Mouse (Mus musculus): ENCODE measurements at regions not wholly inside any gene's neighbourhood (a gene's known extent, or its start where the extent isn't known, plus 50 kb on each side); places are given as distances from the start of the nearest gene placed in this dataset.
A peak's percentile ranks its signal among the peaks of the same experiment; 100 is the strongest.
"Not testable (repeated sequence)": the region's sequence is repeated elsewhere in the genome, so short reads cannot be mapped to it uniquely, and the experiment has no call there.

DNA sequence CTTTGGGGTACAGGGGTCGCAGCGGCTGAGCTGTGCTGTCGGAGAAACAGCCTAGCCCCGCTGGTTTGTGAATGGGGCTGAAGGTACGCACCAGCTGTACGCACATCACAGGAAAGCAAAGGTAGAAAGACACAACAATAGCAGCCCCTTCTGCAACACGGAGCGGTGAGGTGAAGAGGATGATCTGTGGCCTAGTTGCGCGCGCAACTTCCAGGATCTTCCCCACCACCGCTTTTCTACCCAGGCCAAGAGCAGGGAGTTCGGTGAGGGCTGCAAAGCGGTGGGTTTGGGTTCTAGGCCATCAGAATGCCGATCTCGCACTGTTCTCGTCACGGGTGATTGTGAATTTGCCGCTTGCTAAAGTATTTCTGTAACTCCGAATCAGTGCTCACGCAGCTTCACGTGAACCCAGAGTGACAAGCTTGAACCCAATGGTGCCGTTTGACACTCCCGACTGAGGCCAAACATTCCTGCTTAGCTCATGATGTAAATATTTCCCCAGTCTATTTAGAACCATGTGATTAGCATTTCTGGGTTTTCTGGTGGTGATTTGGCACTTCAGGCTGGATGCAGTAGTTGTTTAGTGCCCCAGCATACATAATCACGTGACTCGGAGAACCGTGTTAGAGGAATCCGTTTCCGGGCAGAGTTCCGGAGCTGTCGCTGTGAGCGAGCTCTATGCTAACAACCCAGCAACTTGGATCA is 54.7 kb downstream of the Cryaa start:
- DNase-seq (ENCODE audit: low read depth, low spot score): no peak
- WGBS: 93% methylated on average over 32 of the region's 32 CpGs

DNA sequence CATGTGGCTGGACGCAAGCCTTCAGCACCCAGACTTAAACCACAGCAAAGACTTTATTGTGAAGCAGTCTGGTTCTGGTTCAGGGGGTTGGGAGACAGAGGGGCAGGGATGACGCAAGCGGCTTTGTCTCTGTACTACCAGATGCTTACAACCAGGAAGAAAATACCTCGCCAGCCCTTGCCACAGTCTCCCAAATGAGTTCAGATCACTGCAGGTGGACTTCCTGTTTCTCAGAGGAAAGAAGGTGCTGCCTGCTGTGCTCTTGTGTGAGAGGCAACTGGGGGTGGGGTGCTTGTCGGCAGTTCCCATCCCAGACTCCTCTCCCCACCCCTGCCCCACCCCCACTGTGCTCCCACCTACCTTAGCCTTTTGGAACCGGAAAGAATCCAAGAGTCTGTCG is 56.9 kb downstream of the Cryaa start:
- no peak for DNase-seq (ENCODE audit: low read depth, low spot score)

DNA sequence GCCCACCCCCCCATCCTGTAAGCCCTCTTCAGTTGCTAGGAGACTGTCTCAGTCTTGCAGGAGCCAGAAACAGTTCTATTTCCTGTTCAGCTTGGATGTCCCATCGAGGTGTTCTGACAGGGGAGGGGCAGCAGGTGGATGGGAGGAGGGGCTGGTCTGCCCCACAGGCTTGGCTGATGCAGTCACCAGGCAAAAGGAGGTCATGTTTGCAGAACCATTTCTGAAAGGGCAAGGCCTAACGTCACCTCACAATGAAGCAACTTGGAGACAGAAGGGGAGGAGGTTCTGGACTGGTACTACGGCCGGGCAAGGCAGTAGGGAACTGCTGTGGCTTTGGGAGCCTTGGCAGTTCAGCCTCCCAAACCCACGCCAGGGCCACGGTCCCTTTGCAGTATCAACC is 59.1 kb downstream of the Cryaa start:
- 35% methylated on average over 6 of the region's 6 CpGs for WGBS
- DNase-seq (ENCODE audit: low read depth, low spot score): no peak

More for the DNA sequence above, 56.9 kb downstream of the Cryaa start:
- 65% methylated on average over 7 of the region's 7 CpGs for WGBS

DNA sequence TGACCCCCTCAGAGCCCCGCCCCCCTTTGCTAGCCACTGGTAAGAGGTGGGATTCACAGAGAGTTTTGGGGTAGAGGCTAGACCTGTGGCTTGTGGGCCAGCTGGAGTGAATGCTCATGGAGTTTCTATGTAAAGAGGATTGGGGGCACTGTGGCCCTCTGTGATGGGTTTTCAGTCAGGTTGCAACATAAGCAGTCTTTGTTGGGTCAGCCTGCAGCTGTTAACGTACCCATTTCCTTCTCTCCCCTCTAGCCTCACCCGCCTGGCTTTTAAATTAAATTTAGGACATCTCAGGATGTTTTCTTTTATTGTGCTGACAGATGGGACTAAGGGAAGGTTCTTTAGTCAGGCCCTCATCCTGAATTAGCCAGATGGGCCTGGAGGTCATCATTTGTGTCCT is 60.6 kb downstream of the Cryaa start:
- WGBS: 77% methylated on average over 3 of the region's 3 CpGs
- DNase-seq (ENCODE audit: low read depth, low spot score): no peak

DNA sequence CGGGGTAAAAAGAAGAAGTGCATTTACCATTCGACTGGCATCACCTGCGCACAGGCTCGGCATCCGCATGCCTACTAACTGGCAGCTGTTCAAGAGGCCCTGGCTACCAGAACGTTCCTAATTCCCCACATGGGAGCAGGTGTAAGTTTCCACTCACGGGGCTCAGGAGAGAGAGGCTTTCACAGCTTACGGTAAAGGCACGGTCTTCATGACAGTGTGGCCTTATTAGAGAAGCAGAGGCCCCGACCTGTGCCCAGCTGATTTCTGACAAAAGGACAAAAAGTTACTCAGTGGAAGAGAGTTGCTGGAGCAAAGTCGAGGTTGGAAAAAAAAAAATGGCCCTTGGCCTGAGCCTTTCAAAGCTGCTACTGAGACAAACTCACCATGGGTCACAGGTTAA is 62.0 kb downstream of the Cryaa start:
- no peak for DNase-seq (ENCODE audit: low read depth, low spot score)
- 57% methylated on average over 11 of the region's 11 CpGs for WGBS

DNA sequence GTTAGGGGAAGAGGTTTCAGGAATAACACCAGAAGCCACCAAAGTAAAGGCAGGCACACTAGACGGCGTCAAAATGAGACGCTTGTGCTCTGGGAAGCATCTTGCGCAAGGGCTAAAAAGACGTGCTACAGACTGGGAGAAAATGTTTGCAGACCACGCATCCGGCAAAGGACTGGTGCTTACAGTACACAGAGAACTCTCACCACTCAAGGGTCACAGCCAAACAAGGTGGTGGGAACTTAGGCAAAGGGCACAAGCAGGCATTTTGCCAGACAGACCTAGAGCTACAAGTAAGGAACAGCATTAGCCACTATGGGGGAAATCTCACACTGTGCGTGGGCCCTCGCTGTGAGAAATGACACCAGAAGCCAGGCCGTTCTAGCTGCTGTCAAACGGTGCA is 62.5 kb downstream of the Cryaa start:
- no peak for DNase-seq (ENCODE audit: low read depth, low spot score)
- 80% methylated on average over 11 of the region's 11 CpGs for WGBS

DNA sequence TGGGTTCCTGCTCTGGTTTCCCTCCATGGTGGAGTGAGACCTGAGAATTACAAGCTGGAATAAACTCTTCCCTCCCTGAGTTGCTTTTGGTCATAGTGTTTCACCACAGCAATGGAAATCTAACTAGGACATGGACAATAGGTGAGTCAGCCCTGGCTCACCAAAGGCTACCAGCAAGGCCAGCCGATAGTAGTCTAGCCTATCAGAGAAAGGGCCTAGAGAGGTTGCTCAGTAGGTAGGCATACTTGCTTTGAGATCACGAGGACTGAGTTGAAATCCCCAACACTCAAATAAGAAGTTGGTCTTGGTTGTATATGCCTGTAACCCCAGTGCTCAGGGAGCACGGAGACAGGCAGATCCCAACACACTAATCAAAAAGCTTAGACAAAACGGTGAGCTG is 66.0 kb downstream of the Cryaa start:
- no peak for DNase-seq (ENCODE audit: low read depth, low spot score)
- 94% methylated on average over 4 of the region's 4 CpGs for WGBS

DNA sequence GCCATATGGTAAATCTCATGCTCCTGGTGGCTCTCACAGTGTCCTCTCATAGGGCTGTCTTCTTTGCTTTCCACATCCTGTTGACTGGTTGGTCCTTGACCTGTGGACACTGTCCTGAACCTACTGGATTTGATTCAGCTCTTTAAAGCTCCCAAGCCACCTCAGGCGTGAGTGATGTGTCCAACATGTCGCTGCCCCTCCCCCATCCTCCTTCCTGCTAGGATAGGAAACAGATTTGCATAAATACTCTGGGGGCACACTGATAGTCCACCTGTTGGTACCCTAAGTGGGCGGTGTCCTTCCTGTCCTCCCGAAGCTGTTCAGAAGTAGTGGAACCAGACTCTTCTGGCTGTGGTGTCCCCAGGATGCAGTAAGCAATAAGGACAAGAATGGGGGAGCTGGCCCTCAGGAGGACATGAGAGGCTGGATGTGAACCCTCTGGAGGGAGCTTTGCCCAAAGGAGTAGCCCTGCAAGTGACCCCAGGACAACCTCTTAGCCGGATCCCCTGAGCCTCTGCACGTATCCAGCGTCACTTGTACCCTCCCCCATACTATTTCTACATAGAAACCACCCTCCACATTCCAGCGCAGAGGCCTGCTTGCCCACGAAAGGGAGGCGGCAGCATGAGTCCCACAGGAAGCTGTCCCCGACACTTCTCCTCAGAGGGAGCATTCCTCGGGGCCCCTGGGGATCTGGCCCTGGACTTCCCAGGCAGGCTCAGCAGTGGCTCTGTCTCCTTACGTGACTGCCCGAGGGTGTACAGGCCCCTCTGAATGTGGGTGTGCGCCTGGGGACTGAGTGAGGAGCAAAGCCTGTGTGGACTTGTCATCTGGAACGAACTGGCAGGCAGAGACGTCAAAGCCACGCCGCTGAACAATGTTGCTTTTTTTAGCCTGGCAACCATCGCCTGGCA is 68.8 kb downstream of the Cryaa start:
- no peak for DNase-seq (ENCODE audit: low read depth, low spot score)
- 45% methylated on average over 20 of the region's 20 CpGs for WGBS

DNA sequence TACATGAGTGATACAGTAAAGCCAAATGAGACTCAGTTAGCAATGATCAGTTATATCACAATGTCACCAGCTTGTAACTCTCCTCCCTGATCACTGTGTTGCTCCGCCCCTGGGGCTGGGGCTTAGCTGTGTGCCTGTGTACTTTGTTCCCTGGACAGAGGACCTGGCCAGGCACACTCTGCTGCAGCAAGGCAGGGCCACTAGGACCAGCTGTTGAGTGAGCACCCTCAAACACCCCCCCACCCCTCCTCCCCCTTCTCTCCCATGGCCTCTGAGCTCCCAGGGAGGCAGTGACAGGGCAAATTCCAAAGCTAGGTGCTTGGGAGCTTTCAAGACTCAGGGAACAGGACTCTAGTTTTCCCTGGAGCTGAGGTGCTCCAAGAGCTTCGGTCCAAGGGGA is 70.0 kb downstream of the Cryaa start:
- peak; percentile 69 for DNase-seq (ENCODE audit: low read depth, low spot score)
- 36% methylated on average over 2 of the region's 2 CpGs for WGBS

DNA sequence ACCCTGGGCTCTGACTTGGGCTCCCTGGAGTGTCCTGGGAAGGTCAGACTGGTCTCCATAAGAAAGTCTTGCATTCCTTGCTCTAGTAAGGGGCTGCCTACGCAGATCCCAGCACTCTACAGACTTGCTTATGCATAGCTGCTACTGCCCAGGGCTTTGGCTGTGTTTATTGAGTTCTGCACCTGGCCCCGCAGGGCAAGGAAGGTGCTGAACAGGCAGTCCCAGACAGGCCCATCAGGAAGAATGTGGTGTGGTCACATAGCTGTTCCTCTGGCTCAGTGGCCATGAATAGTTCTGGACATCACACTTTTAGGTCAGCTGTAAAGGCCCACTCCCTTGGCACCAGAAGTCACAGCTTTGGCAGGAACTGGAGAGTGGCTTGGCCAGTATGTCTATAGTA is 70.6 kb downstream of the Cryaa start:
- 45% methylated on average over 2 of the region's 2 CpGs for WGBS
- DNase-seq (ENCODE audit: low read depth, low spot score): no peak

DNA sequence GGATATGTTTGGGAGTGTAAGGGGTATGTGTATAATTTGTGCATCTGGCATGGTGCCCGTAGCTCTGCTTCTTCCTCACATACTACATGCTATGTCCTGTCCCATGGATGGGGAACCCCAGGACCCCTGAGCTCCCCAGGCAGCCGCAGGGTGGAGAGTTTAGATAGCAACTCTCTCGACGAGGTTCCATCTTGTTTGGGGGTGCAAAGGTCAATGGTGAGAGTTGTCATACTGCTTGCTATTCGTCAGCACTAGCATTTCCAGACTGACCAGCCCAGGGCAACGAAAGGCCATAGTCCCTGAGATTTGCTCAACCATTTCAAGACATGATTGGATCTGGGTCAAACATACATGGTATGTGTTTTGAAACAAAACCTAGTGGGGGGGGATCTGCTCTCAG is 71.4 kb downstream of the Cryaa start:
- DNase-seq (ENCODE audit: low read depth, low spot score): no peak
- 61% methylated on average over 6 of the region's 6 CpGs for WGBS

DNA sequence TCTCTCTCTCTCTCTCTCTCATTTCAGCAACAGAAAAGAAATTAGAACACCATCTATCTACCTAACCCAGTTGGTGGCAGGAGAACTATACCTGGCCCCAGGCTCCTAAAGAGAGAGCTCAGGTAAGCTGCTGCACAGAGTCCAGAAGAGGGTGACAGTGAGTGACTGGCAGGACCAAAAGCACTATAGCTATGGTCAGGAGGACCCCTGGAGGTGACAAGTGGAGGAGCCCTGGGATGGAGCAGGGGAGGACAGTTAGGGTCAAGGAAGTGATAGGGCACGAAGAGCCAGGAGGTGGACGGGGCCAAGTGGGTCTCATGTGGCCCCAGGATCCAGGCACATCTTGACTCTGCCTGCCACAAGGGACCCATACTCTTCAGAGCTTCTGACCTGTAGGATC is 73.7 kb downstream of the Cryaa start:
- 82% methylated on average over 2 of the region's 2 CpGs for WGBS

DNA sequence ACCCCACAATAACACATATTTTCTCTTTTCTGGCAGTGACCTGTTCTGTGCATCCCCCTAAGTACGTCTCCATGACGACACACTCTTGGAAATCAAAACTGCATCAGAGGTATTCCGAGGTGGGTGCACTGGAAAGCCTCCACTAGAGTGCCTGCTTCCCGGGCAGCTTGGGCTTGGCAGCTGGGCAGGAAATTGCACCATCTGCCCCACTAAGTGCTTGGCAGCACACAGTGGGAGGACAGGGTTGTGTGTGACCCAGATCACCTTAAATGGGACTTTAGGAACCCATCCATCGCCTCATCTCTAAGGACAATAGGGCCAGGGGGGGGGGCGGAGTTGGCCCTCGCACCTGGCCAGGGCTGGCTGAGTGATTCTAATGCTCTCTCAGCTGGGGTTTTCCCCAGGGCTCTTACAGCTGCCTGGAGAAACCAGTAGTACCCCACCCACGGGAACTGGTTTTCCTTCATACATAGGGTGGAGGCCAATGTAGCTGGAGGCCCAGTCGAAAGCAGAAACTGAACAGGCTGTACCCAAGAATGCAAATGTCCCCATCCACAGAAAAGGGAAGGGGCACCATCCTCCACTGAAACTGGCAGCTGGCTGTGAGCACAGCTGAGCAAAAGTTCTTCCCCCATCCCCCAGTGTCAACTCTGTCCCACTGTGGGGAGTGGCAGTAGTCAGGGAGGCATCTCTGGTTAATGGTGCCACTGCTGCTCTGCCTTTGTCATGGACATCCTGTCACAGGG is 75.7 kb downstream of the Cryaa start:
- DNase-seq (ENCODE audit: low read depth, low spot score): no peak
- 40% methylated on average over 9 of the region's 9 CpGs for WGBS

More for the DNA sequence above, 73.7 kb downstream of the Cryaa start:
- DNase-seq (ENCODE audit: low read depth, low spot score): no peak

DNA sequence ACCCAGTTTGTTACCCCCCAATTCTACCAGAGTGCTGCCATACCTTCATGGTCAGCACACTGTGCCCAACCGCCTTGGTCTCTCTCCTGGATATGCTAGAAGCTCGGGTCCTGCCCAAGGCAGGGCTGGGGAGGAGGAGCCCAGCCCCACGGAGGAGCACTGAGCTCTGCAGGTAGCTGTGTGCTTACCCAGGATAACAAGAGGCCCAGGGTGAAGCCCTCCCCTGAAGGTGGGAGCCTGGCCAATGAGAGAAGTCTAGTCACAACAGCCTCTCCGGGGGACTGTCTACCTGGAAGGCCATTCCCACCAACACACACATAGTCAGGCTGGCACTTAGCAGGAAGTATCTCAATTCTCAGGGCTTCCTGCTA is 76.2 kb downstream of the Cryaa start:
- no peak for DNase-seq (ENCODE audit: low read depth, low spot score)
- WGBS: 47% methylated on average over 4 of the region's 4 CpGs

DNA sequence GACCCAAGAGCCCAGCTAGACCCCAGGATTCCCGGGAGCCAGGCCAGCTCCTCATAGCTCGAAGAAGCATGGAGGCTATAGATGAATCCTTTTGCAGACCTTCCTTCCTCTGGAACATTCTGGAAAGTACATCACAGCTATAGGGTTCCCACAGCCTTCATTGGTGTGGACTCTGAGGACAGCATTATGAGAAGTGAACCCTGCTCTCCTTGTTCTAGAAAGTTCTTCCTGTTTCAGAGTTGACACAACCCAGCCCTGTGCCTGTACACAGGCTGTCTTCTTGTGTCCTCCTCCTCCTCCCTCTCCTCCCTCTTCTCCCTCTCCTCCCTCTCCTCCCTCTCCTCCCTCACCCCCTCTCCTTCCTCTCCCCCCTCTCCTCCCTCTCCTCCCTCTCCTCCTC is 82.9 kb downstream of the Cryaa start:
- DNase-seq (ENCODE audit: low read depth, low spot score): no peak

DNA sequence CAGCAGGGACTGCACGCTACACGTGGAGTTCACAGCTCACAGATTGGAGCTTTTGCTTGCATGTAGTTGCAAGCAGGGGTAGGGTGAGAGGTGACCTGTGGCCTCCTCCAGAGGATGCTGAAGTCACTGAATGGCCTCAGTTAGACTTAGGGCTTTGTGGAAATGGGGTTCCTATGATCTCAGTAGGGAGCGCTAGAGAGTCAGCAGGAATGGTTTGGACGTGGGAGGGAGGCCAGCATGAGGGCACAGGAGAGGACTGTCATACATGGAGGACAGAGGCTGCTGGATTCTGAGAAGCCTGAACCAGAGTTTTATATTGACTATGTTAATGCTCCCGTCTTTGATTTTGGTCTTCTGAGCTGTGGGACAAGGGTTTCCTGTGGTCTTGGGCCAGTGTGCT is 85.5 kb downstream of the Cryaa start:
- WGBS: 60% methylated on average over 5 of the region's 5 CpGs
- no peak for DNase-seq (ENCODE audit: low read depth, low spot score)

More for the DNA sequence above, 82.9 kb downstream of the Cryaa start:
- 90% methylated on average over 2 of the region's 2 CpGs for WGBS

DNA sequence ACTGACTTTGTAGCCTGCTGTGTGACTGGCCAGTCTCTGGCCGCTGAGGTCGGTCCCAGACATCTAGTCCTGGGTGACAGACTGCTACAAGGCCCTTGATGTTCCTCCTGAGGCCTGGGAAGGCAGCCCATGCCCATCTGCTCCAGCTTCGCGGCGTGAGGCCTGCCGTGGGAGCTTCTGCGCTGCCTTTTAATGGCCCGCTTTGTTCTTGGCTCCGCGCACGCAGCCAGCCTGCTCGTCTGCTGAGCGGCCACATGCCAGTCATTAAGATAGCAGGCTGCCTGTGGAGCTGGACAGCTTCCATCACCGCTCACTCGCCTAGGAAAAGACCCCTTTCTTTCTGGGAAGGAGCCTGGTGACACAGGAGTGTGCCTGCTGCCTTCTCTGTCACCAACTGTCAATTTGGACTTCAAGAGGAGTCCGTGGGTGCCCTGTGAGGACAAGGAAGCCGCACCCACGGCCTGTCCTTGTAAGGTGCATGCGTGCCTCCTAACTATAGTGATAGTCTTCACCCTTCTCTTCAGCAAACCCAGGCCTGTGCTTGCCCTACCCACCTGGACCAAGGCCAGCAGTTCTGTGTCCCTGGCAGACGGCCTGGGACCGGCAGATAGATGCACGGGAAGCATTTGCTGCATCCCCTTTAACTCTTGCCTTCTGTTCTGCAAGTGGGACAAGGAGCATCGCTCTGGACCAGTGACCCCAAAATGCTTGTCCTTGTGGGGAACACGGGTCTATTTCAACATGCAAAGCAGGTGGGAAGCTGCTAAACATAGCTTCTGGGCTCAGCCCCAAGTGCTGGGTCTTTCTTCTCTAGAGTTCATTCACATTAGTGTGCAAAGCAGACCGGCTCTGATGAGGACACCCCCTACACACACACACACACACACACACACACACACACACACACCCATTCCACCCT is 88.6 kb downstream of the Sik1 start:
- no peak for DNase-seq (ENCODE audit: low read depth, low spot score)
- 14% methylated on average over 25 of the region's 25 CpGs for WGBS

DNA sequence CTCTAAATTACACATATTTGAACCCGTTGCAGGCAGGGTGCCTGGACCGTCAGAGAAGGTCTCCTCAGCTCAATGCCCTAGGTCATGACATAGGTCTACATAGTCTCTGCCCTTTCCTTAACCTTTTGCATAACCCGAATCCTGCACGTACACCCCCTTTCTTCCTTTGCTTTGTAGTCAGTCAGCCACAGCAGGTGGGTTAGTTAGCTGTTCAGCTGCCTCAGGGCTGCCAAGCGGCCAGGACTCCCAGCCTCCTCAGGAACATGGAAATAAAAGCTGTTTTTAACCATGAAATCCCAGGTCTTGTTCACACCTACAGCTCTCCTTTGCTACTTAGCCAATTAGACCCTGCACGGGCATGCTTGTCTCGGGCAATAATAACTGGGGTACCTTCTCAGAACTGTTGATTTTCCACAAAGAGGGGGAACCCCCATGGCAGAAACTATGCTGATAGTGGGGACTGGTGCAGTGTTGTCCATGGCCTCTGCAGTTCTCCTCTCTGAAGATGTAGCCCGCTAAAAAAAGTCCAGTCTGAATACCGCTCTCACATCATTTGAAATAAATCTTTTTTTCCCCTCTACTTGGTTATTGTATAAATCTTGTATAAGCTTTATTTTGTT is 83.3 kb downstream of the Sik1 start:
- no peak for DNase-seq (ENCODE audit: low read depth, low spot score)
- WGBS: 76% methylated on average over 9 of the region's 9 CpGs

DNA sequence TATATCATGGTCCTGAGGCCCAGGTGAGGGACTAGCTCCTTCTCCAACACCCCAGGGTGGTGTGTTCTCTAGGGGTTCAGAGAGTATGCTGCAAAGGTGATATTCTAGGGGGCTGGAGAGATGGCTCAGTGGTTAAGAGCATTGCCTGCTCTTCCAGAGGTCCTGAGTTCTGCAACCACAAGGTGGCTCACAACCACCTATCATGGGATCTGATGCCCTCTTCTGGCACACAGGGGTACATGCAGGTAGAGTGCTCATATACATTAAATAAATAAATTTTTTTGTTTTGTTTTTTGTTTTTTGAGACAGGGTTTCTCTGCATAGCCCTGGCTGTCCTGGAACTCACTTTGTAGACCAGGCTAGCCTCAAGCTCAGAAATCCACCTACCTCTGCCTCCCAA is 81.7 kb downstream of the Sik1 start:
- not testable (repeated sequence) for DNase-seq (ENCODE audit: low read depth, low spot score)

All from large intestine, adult 2 months (tissue).